13 mouse cellular contexts compared by ENCODE assay signal in the genomic region with DNA sequence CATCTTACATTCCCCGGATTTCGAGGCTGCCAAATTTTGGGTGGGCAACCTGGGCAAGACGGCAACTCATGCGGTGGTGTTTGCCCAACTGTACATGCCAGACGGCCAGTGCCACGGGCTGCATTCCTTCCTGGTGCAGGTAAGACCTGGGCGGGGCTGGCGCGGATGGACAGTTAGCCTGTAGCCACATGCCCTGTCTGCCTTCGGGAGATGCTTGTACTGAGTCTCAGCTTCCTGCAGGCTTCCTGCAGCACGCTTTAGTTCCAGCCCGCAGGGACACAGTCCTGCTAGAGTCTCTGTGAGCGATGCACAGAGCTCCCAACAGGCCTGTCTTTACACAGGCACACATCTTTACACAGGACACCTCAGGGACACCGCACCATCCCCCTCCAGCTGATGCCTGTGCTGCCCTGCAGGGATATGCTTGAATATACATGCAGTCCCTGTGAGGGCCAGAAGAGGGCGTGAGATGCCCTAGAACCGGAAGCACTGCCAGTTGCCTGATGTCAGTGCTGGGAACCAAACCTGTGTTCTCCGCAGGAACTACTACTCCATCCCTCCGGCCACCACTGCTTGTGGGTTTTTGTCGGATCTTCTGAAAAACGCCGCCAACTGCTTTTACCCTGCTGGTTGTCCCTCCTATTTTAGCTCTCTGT. TPM values are rescaled to one million over a fixed set of nuclear protein-coding genes. Genes with fewer than 3 reads are reported as not detected.
A peak's percentile ranks its signal among the peaks of the same experiment; 100 is the strongest.
DNase-seq lines count a peak whose midpoint lies in the region; ATAC-seq and TF ChIP-seq lines count a peak whose summit lies in the region.
"Had no signal": no experiment of that assay in that cellular context is flagged by ENCODE, and none has a peak within 500 bp of the region (broad histone marks: within the 10 kb centered on the region; RNA-seq: fewer than 3 reads in every experiment).

No protein-coding gene starts in this region.

- H3K9ac ChIP-seq in kidney, postnatal 0 days (ENCODE audit: low read depth, low read length) = no peak overlapping the region
- H3K9ac ChIP-seq: forebrain, embryonic 12.5 days; heart, embryonic 12.5 days; midbrain, embryonic 15.5 days; stomach, embryonic 15.5 days had no signal

- peak; percentile 32; the same call in 1 of the 2 replicates for TF ChIP-seq CTCF in kidney, postnatal 0 days (IDR thresholded peaks at IDR 0.05; ENCODE audit: low read depth)
- peak; percentile 27; the same call in 1 of the 2 replicates for TF ChIP-seq CTCF in bone marrow, adult 2 months (IDR thresholded peaks at IDR 0.05; ENCODE audit: control insufficient read depth, insufficient read depth, low read length)

- no peaks in the 10 kb centered on the region for H3K9me3 ChIP-seq in kidney, postnatal 0 days (replicated peaks; ENCODE audit: low read length)
- H3K9me3 ChIP-seq: midbrain, embryonic 15.5 days; stomach, embryonic 15.5 days had no signal

- no peak overlapping the region for H3K4me2 ChIP-seq in kidney, postnatal 0 days (ENCODE audit: low read length)
- H3K4me2 ChIP-seq: forebrain, embryonic 12.5 days; heart, embryonic 12.5 days; midbrain, embryonic 15.5 days; stomach, embryonic 15.5 days had no signal

- no peak for DNase-seq in kidney, postnatal 0 days (ENCODE audit: low spot score)
- no peak for DNase-seq in kidney, postnatal 14 days
- DNase-seq in urinary bladder, postnatal 14 days (ENCODE audit: low spot score) = peak; percentile 40
- no peak for DNase-seq in urinary bladder, postnatal 25 days (ENCODE audit: low spot score)
- peak; percentile 51 for DNase-seq in testis, postnatal 10 days (ENCODE audit: low spot score)
- DNase-seq in kidney, adult 8-10 months = no peak
- DNase-seq in heart, postnatal 4 days = no peak

- H3K4me1 ChIP-seq in kidney, postnatal 0 days (replicated peaks; ENCODE audit: insufficient read depth, low read length) = no peaks in the 10 kb centered on the region
- H3K4me1 ChIP-seq in bone marrow, adult 2 months (ENCODE audit: control insufficient read depth, insufficient read depth, low read length) = no peaks in the 10 kb centered on the region
- H3K4me1 ChIP-seq: forebrain, embryonic 12.5 days; heart, embryonic 12.5 days; midbrain, embryonic 15.5 days; stomach, embryonic 15.5 days had no signal

- H3K4me3 ChIP-seq in kidney, postnatal 0 days (replicated peaks; ENCODE audit: low read depth, low read length) = no peak overlapping the region
- H3K4me3 ChIP-seq in bone marrow, adult 2 months (replicated peaks; ENCODE audit: control insufficient read depth, low read depth, low read length) = no peak overlapping the region
- H3K4me3 ChIP-seq: forebrain, embryonic 12.5 days; heart, embryonic 12.5 days; midbrain, embryonic 15.5 days; stomach, embryonic 15.5 days had no signal

- ATAC-seq in kidney, postnatal 0 days (replicated peaks; ENCODE audit: low FRiP score, low read depth) = no peak
- ATAC-seq: inflammation-experienced regulatory T-cells, adult 6 months; midbrain, embryonic 15.5 days had no signal

- peaks cover 39% of the 10 kb centered on the region for H3K36me3 ChIP-seq in kidney, postnatal 0 days (ENCODE audit: insufficient read depth, low read length)

- H3K27ac ChIP-seq in kidney, postnatal 0 days = peak overlapping the region; percentile 42; the same call in 1 of the 2 replicates
- H3K27ac ChIP-seq in bone marrow, adult 2 months (ENCODE audit: control insufficient read depth, insufficient read depth, low read depth, low read length, poor library complexity) = no peak overlapping the region
- H3K27ac ChIP-seq: forebrain, embryonic 12.5 days; midbrain, embryonic 15.5 days; stomach, embryonic 15.5 days had no signal

- WGBS in kidney, postnatal 0 days = 87% methylated on average over 21 of the region's 21 CpGs
- 90% methylated on average over 21 of the region's 21 CpGs for WGBS in bone marrow, adult 2 months

- no peaks in the 10 kb centered on the region for H3K27me3 ChIP-seq in kidney, postnatal 0 days (ENCODE audit: insufficient read depth, low read length)
- H3K27me3 ChIP-seq: forebrain, embryonic 12.5 days; midbrain, embryonic 15.5 days; stomach, embryonic 15.5 days had no signal

- no peak for TF ChIP-seq POLR2A in bone marrow, adult 2 months (IDR thresholded peaks at IDR 0.05; ENCODE audit: borderline replicate concordance, control insufficient read depth, low read depth, low read length)

RNA-seq across cellular contexts. Expression of a gene that starts 9.4 kb away (rescaled TPM):
- 15.0 and 15.5 TPM in 2 replicates for polyA plus RNA-seq in kidney, postnatal 0 days (2015; fragmentation: Nextera tagmentation; extraction: Ambion mirVana)
- 16.7 and 35.8 TPM in 2 replicates for polyA plus RNA-seq in bone marrow, adult 2 months (2011; ENCODE audit: insufficient read depth, insufficient read length, low replicate concordance, missing spikeins)
- 10 to 100 TPM; 20.8 to 23.6 TPM for total RNA-seq in heart, postnatal 4 days (2021)

RNA-seq across cellular contexts. Expression of a gene that starts 17.3 kb away (rescaled TPM):
- polyA plus RNA-seq in kidney, postnatal 0 days (2015; fragmentation: Nextera tagmentation; extraction: Ambion mirVana) = 4.2 and 5.4 TPM in 2 replicates
- 2.4 and 3.0 TPM in 2 replicates for polyA plus RNA-seq in bone marrow, adult 2 months (2011; ENCODE audit: insufficient read depth, insufficient read length, low replicate concordance, missing spikeins)
- total RNA-seq in heart, postnatal 4 days (2021) = 1 to 10 TPM; 4.1 to 4.6 TPM

Comparison
In these comparisons a context has a peak if more than half of its experiments do, and no peak if none do; other contexts are left out.
1. DNase-seq: peak in urinary bladder, postnatal 14 days (single experiment) and testis, postnatal 10 days (single experiment); none in kidney, postnatal 0 days (single experiment), kidney, postnatal 14 days (single experiment), urinary bladder, postnatal 25 days (single experiment), kidney, adult 8-10 months (0 of 2) and heart, postnatal 4 days (single experiment).